Mouse (Mus musculus): ENCODE results near the gene P2ry6. TPM values are rescaled to one million over a fixed set of nuclear protein-coding genes. Genes with fewer than 3 reads are reported as not detected.

The P2ry6 gene
- polyA plus RNA-seq, 1 experiment from 2014 or later: 2.6 TPM

DNA sequence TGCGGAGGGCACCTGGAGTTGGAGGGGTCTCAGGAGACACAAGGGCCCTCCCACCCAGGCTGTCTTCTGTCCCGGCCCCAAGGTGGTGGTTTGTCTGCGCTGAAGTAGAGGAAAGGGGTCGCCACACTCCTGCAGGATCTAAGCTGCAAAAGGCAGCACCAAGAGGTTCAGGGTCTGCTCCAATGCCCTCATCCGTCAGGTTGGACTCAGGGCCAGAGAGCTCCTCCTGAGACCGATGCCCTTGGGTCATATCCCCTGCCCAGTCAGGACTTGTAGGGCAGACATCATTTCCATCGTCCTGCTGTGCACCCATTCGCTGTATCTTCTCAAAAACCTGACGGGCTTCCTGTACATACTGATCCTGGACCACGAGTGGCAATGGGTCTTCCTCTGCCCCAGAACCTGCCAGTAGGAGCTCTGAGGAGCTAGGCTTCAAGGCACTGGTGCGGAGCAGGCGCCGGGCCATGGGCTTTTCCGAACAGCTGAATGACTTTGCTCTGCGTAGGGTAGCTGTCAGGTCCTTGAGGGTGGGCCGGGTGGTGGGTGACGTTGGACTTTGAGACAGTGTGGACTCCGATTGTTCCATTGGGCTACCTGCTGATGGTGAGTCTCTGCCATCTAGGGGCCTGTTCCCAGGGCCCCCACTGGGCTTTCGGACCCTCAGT is 44.7 kb downstream of the P2ry6 start:
- H3K4me1 ChIP-seq (replicated peaks): peaks cover 63% of the 10 kb centered on the region
- H3K36me3 ChIP-seq: 0 out of 2 replicates have a peak, but pooled peaks cover 4% of the 10 kb centered on the region
- no peaks in the 10 kb centered on the region for H3K9me3 ChIP-seq (replicated peaks)
- 56% methylated on average over 19 of the region's 19 CpGs for WGBS
- H3K4me2 ChIP-seq: peak overlapping the region; percentile 95
- H3K4me3 ChIP-seq: peak overlapping the region; percentile 72
- H3K27me3 ChIP-seq (replicated peaks): peaks cover 5% of the 10 kb centered on the region; the same call in 1 of the 2 replicates
- no peak overlapping the region for H3K27ac ChIP-seq (ENCODE audit: poor library complexity, severe bottlenecking)
- H3K9ac ChIP-seq: peak overlapping the region; percentile 91
- ATAC-seq (ENCODE audit: insufficient number of reproducible peaks, low FRiP score): no peak

DNA sequence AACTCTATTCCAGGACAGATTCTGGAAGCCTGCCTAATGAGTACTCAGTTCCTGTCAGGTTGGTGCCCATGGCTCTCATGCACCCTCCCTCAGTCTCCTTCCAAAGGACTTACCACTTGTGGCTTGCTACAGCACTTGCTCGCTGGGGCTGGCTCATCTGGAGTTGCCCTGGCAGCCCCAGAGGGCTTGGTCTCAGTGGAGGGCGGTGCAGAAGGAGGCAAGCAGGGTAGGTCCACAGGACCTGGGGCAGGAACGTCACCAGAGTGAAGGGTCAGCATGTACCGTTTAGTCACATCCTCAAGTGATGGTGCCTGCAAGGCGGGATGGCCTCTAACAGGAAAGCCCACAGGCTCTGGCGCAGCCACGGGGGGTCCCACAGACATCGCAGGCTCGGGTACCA is 46.0 kb downstream of the P2ry6 start:
- no peaks in the 10 kb centered on the region for H3K9me3 ChIP-seq (replicated peaks)
- H3K4me1 ChIP-seq (replicated peaks): peaks cover 76% of the 10 kb centered on the region
- H3K4me3 ChIP-seq: peak overlapping the region; percentile 72
- no peaks in the 10 kb centered on the region for H3K27me3 ChIP-seq (replicated peaks)
- no peak for ATAC-seq (ENCODE audit: insufficient number of reproducible peaks, low FRiP score)
- H3K9ac ChIP-seq: peak overlapping the region; percentile 91
- H3K36me3 ChIP-seq: 0 out of 2 replicates have a peak, but pooled peaks cover 4% of the 10 kb centered on the region
- no peak overlapping the region for H3K27ac ChIP-seq (ENCODE audit: poor library complexity, severe bottlenecking)
- WGBS: 36% methylated on average over 9 of the region's 9 CpGs
- H3K4me2 ChIP-seq: peak overlapping the region; percentile 95

DNA sequence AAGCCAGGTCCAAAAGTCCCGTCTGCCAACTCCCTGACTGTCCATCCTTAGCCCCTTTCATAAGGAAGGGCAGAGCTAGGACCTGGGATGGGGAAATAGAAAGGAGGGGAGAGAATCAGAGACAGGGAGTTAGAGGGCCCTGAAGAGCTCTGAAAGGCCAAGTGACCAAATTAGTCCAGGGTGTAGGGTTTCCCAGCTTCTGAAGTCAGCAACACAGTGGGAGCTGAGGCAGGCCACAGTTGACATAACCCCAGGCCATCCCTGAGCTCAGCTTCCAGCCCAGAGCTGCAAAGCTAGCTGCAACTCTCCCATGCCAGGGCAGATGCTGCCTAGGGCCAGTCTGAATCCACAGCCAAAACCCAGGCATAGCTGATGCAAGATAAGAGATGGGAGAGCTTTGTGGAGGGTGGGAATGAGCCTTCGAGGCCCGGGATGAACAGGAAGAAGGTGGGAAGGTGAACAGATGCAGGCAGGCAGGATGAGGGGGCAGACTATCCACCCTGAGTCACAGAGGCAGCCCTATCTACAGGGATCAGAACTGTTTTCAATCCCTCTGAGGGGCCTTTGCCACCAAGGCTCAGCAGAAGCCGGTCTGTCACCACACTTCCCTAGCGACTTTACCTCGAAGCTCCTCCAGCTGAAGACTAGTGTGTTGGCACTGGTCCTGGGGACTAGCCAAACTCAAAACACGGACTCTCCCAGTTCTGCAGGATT is 47.0 kb downstream of the P2ry6 start:
- no peaks in the 10 kb centered on the region for H3K27me3 ChIP-seq (replicated peaks)
- peak overlapping the region; percentile 72 for H3K4me3 ChIP-seq
- H3K27ac ChIP-seq (ENCODE audit: poor library complexity, severe bottlenecking): peak overlapping the region; percentile 28; the same call in 1 of the 2 replicates

DNA sequence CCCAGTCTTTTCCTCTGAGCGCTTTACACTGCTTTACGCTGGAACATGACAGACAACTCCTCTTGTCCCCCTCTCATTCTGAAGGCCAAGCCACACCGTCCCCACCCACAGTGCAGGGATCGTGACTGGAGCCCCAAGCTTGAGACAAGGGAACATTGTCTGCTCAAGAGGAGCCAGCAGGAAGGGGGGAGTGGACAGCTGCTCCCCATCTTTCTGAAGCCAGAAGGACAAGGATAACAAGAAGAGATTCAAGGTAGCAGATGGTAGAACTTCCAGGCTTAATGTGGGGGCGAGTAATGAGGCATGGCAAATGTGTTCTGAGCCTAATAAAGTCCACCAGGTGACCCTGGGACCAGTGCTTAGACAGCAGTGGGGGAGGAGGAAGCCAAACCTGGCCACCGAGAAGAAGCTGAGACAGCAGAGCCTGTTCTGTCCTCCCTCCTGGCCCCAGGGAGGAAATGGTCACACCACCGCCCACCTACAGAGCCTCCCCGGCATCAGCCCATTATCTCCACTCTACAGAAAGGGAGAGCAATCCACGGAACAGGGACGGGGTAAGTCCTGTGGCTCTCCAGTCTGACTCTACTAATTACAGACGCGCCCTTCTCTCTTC is 48.0 kb downstream of the P2ry6 start:
- Histone ChIP-seq H3K4me1 (replicated peaks) (peaks cover 93% of the 10 kb centered on the region), H3K36me3 (peaks cover 20% of the 10 kb centered on the region)

More for the DNA sequence above, 47.0 kb downstream of the P2ry6 start:
- WGBS: 9% methylated on average over 7 of the region's 7 CpGs
- no peak for ATAC-seq (ENCODE audit: insufficient number of reproducible peaks, low FRiP score)
- Histone ChIP-seq H3K9me3 (replicated peaks) (no peaks in the 10 kb centered on the region), H3K4me2 (peak overlapping the region; percentile 95), H3K9ac (peak overlapping the region; percentile 91), H3K36me3 (peaks cover 10% of the 10 kb centered on the region; the same call in 1 of the 2 replicates), H3K4me1 (replicated peaks) (peaks cover 83% of the 10 kb centered on the region)

DNA sequence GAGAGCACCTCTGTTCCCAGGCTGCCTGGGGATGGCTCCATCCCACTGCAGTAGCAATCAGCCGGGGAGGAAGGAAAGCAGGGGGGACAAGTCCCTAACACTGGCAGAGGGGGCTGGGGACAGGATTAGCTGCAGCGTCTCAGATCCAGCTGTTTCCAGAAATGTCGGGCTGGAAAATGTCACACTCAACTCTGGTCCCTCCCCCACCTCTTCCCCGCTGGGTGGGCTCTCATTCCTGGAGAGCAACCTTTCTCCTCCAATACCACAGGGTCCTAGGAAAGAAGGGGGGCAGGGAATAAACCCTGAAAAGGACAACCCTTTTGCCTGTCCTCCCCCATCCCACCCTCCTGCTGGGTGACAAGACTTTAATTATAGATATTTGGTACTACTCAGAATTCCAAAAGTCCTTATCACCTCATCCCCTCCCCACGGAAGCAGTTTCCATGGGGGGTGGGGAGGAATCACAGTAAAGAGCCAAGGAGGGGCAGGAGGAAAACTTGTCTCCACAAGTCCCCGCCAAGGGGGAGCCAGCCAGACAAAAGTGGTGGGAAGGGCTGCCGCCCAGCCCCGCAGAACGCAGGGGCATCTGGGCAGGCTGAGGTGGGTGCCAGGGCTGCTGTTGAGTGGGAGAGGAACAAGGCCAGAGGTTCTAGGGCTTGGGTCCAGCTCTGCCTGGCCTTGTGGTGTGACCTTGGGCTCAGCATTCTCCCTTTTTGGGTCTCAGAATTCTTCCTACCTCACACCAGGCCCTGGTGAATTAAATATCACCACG is 49.6 kb downstream of the P2ry6 start:
- Histone ChIP-seq H3K36me3 (peaks cover 23% of the 10 kb centered on the region), H3K27me3 (replicated peaks) (no peaks in the 10 kb centered on the region), H3K4me2 (peak overlapping the region; percentile 95), H3K4me3 (peak overlapping the region; percentile 72; the same call in 1 of the 2 replicates), H3K9ac (peak overlapping the region; percentile 57), H3K9me3 (replicated peaks) (no peaks in the 10 kb centered on the region), H3K27ac (ENCODE audit: poor library complexity, severe bottlenecking) (peak overlapping the region; percentile 69), H3K4me1 (replicated peaks) (peaks cover 95% of the 10 kb centered on the region)
- WGBS: 12% methylated on average over 10 of the region's 10 CpGs
- ATAC-seq (ENCODE audit: insufficient number of reproducible peaks, low FRiP score): peak; percentile 2; the same call in 1 of the 2 replicates

More for the DNA sequence above, 48.0 kb downstream of the P2ry6 start:
- peak overlapping the region; percentile 72 for H3K4me3 ChIP-seq
- peak overlapping the region; percentile 91 for H3K9ac ChIP-seq
- peak overlapping the region; percentile 95 for H3K4me2 ChIP-seq
- no peak for ATAC-seq (ENCODE audit: insufficient number of reproducible peaks, low FRiP score)
- WGBS: 18% methylated on average over 12 of the region's 12 CpGs
- no peaks in the 10 kb centered on the region for H3K27me3 ChIP-seq (replicated peaks)
- no peaks in the 10 kb centered on the region for H3K9me3 ChIP-seq (replicated peaks)
- peak overlapping the region; percentile 50; the same call in 1 of the 2 replicates for H3K27ac ChIP-seq (ENCODE audit: poor library complexity, severe bottlenecking)

DNA sequence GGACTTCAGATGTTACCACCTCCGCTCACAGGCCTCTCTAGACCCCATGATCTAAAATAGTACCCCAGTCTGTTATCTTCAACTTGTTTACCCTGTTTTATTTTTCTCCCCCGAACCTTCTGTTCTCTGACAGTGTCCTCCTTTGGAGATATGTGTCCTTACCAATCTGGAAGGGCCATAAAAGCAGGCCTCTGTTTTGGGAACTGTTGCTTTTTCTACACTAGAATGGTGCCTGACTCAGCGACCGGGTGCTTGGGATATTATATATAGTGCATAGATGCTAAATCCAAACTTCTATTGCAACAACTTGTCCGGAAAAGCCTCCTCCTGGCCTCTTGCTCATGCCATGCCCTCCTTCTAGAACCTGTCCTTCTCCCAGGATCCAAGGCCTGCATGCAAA is 50.2 kb downstream of the P2ry6 start:
- Histone ChIP-seq H3K27me3 (replicated peaks) (no peaks in the 10 kb centered on the region), H3K36me3 (peaks cover 23% of the 10 kb centered on the region), H3K4me2 (peak overlapping the region; percentile 95), H3K9me3 (replicated peaks) (no peaks in the 10 kb centered on the region), H3K9ac (peak overlapping the region; percentile 57), H3K4me3 (no peak overlapping the region), H3K4me1 (replicated peaks) (peaks cover 95% of the 10 kb centered on the region), H3K27ac (ENCODE audit: poor library complexity, severe bottlenecking) (peak overlapping the region; percentile 69; the same call in 1 of the 2 replicates)
- 63% methylated on average over 5 of the region's 5 CpGs for WGBS
- no peak for ATAC-seq (ENCODE audit: insufficient number of reproducible peaks, low FRiP score)

DNA sequence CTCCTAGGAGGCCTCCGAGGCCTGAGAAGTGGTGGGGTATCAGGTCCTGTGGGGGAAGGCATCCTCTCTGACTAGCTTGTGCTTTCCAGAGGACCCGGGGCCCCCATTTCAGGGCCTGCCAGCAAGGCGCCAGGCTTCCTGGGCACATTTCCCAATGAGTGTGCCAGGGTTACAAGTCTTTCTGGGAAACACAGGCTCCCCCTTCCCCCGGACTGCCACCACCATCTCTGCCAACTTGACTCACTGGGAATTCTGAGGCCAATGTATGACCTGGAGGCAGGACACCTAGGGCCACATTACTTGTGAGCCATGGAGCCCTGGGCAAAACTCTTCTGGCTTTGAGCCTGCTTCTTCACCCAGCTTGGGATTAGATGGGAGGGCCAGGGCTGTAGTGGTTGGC is 51.5 kb downstream of the P2ry6 start:
- Histone ChIP-seq H3K4me2 (no peak overlapping the region), H3K4me1 (replicated peaks) (peaks cover 95% of the 10 kb centered on the region), H3K27me3 (replicated peaks) (no peaks in the 10 kb centered on the region), H3K4me3 (no peak overlapping the region), H3K27ac (ENCODE audit: poor library complexity, severe bottlenecking) (0 out of 2 replicates have a peak overlapping the region, but pooled peaks have one; percentile 5), H3K9me3 (replicated peaks) (no peaks in the 10 kb centered on the region), H3K9ac (peak overlapping the region; percentile 32; the same call in 1 of the 2 replicates), H3K36me3 (peaks cover 19% of the 10 kb centered on the region)
- WGBS: 80% methylated on average over 4 of the region's 4 CpGs
- no peak for ATAC-seq (ENCODE audit: insufficient number of reproducible peaks, low FRiP score)

DNA sequence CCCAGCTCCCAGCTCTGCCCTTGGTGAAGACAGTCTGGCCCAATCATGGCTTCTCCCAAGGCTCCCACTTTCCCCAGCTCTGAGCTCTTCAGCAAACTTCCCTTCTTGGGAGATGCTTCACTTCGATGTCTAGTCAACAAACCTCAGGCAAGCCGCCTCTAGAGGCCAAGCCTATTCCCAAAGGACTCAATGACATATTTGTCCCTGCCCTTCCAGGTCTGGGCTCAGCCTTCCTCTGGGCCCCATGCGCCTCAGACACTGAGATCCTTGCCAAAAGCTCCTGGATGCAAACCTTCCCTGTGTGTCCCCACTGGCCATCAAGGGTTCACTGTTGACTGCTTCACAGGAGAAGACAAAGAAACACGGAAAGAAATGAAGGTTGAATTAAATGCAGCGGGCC is 53.2 kb downstream of the P2ry6 start:
- no peak overlapping the region for H3K9ac ChIP-seq
- H3K9me3 ChIP-seq (replicated peaks): no peaks in the 10 kb centered on the region
- H3K27ac ChIP-seq (ENCODE audit: poor library complexity, severe bottlenecking): no peak overlapping the region
- H3K36me3 ChIP-seq: peaks cover 26% of the 10 kb centered on the region
- no peaks in the 10 kb centered on the region for H3K27me3 ChIP-seq (replicated peaks)
- H3K4me2 ChIP-seq: no peak overlapping the region
- no peak overlapping the region for H3K4me3 ChIP-seq
- no peak for ATAC-seq (ENCODE audit: insufficient number of reproducible peaks, low FRiP score)
- 89% methylated on average over 5 of the region's 5 CpGs for WGBS
- H3K4me1 ChIP-seq (replicated peaks): peaks cover 95% of the 10 kb centered on the region

DNA sequence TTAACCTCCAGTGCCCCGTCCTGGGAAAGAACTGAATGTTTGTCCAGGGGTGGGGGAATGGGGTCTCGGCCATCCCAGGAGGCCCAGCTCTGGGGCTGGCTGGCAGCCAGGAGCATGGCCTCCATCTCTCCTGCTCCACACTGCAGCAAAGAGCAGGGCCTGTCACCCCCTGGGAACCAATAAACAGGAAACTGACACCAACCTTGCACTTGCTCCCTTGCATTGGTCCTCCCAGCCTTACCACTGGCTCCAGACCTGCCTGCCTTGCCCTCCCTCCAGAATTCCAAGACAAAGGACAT is 54.7 kb downstream of the P2ry6 start:
- ATAC-seq (ENCODE audit: insufficient number of reproducible peaks, low FRiP score): peak; percentile 47; the same call in 1 of the 2 replicates
- H3K4me3 ChIP-seq: no peak overlapping the region

DNA sequence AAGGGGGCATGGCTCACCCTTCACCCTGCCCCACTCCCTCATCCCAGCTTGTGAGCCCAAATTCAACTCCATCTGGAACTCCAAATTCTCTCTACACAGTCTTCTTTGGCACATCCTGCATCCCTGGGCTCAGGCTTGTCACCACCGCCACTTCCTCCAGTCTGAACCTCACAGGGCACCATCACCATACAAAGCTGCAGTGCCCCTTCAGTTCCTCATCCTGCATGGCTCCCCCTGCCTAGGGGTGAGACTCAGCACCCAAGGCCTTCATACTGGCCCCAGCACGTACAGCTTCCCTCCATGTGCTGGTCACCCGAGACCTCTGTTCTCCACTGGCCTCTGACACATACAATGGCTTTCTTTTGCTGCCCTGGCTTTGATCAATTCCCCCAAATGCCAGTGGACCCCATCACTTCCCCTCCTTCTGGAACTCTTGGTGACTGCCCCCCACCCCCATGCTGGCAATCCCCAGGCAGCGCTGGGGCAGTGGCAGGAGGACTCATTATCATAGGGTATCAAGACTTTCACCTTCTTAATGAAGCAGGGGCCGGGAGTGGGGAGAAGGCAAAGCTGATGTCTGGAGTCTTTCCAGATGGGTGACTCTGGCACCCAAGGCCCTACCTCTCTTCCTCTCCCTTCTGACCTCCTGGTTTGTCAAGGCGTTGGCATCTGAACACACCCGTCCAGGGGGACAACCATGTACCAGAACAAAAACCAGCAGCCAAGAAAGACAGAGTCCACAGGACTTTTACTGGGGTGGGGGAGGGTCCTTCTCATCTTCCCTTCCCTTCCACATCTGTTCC is 55.2 kb downstream of the P2ry6 start:
- peak overlapping the region; percentile 79 for H3K27ac ChIP-seq (ENCODE audit: poor library complexity, severe bottlenecking)
- H3K9ac ChIP-seq: 0 out of 2 replicates have a peak overlapping the region, but pooled peaks have one; percentile 29
- peak overlapping the region; percentile 41 for H3K4me2 ChIP-seq
- H3K4me3 ChIP-seq: no peak overlapping the region
- WGBS: 40% methylated on average over 7 of the region's 7 CpGs
- H3K36me3 ChIP-seq: peaks cover 31% of the 10 kb centered on the region
- H3K4me1 ChIP-seq (replicated peaks): peaks cover 95% of the 10 kb centered on the region
- no peak; the same call in 1 of the 2 replicates for ATAC-seq (ENCODE audit: insufficient number of reproducible peaks, low FRiP score)
- no peaks in the 10 kb centered on the region for H3K27me3 ChIP-seq (replicated peaks)
- H3K9me3 ChIP-seq (replicated peaks): no peaks in the 10 kb centered on the region

More for the DNA sequence above, 54.7 kb downstream of the P2ry6 start:
- H3K36me3 ChIP-seq: peaks cover 31% of the 10 kb centered on the region
- WGBS: 10% methylated on average over 2 of the region's 2 CpGs
- H3K9me3 ChIP-seq (replicated peaks): no peaks in the 10 kb centered on the region
- H3K4me1 ChIP-seq (replicated peaks): peaks cover 95% of the 10 kb centered on the region
- H3K27me3 ChIP-seq (replicated peaks): no peaks in the 10 kb centered on the region
- peak overlapping the region; percentile 79 for H3K27ac ChIP-seq (ENCODE audit: poor library complexity, severe bottlenecking)
- peak overlapping the region; percentile 41 for H3K4me2 ChIP-seq
- H3K9ac ChIP-seq: 0 out of 2 replicates have a peak overlapping the region, but pooled peaks have one; percentile 29
